Mouse (Mus musculus): ENCODE data around the gene Ddr2.

- TF ChIP-seq ZC3H11A (IDR thresholded peaks at IDR 0.05; ENCODE audit: borderline replicate concordance, low read depth, low read length) = no peak
- TF ChIP-seq ZNF384 (IDR thresholded peaks at IDR 0.05; ENCODE audit: low read depth, low read length) = no peak
- TF ChIP-seq HCFC1 (IDR thresholded peaks at IDR 0.05; ENCODE audit: borderline replicate concordance, insufficient read depth, low read length) = no peak
- TF ChIP-seq MAFK (IDR thresholded peaks at IDR 0.05; ENCODE audit: insufficient read depth, low read depth, low read length) = no peak
- no peak for TF ChIP-seq CHD2 (IDR thresholded peaks at IDR 0.05; ENCODE audit: low read depth, low read length)
Observed at GRCm38 (mm10) chr1:170155298-170155697, 44.7 kb upstream of the Ddr2 start.
